Mouse (Mus musculus) layer of hippocampus, postnatal 14 days (tissue): ENCODE measurements around the gene Ddhd1. TPM values are rescaled to one million over a fixed set of nuclear protein-coding genes. Genes with fewer than 3 reads are reported as not detected.

Experiments used
- DNase-seq, 2 experiments: peaks; one replicate each; pipeline ENCODE4 v3.0.0; 2021 to 2022; ENCODE audit warnings: low spot score in 2 of 2, mixed read lengths in 1 of 2
- total RNA-seq, 2 experiments: library from RNA; stranded (reverse); gene quantifications; 2 replicates each; pipeline ENCODE4 v1.2.3; 2021

Gene Ddhd1
- total RNA-seq, 2 experiments from 2014 or later: 70.3 to 72.0 TPM

- no peak for DNase-seq
These were observed 74.4 kb downstream of the Ddhd1 start for GRCm38 (mm10) chr14:45583494-45584027.

GRCm38 (mm10) chr14:45580923-45581827 lies 76.8 kb downstream of the Ddhd1 start:
- DNase-seq: peak; percentile 50 to 73

- DNase-seq: peak in 1 of 2 experiments; percentile 55
These were observed 91.6 kb downstream of the Ddhd1 start for GRCm38 (mm10) chr14:45566066-45566937.

- DNase-seq: peak in 1 of 2 experiments; percentile 52
These were observed 92.5 kb downstream of the Ddhd1 start for GRCm38 (mm10) chr14:45565216-45566065.

- DNase-seq: no peak
These were observed 94.4 kb downstream of the Ddhd1 start for GRCm38 (mm10) chr14:45563577-45563976.

- DNase-seq: peak in 1 of 2 experiments; percentile 41
These were observed 96.3 kb downstream of the Ddhd1 start for GRCm38 (mm10) chr14:45561681-45562080.

GRCm38 (mm10) chr14:45559018-45559417 lies 98.9 kb downstream of the Ddhd1 start:
- DNase-seq: no peak

- no peak for DNase-seq
These were observed 103.6 kb downstream of the Ddhd1 start for GRCm38 (mm10) chr14:45554336-45554735.

- DNase-seq: peak in 1 of 2 experiments; percentile 69
These were observed 104.1 kb downstream of the Ddhd1 start for GRCm38 (mm10) chr14:45553854-45554253.

GRCm38 (mm10) chr14:45552431-45552830 lies 105.5 kb downstream of the Ddhd1 start:
- no peak for DNase-seq

- no peak for DNase-seq
These were observed 106.7 kb downstream of the Ddhd1 start for GRCm38 (mm10) chr14:45551121-45551768.

GRCm38 (mm10) chr14:45550010-45550647 lies 107.8 kb downstream of the Ddhd1 start:
- peak in 1 of 2 experiments; percentile 26 for DNase-seq

- no peak for DNase-seq
These were observed 109.8 kb downstream of the Ddhd1 start for GRCm38 (mm10) chr14:45548118-45548517.

GRCm38 (mm10) chr14:45544905-45545304 lies 113.0 kb downstream of the Ddhd1 start:
- no peak for DNase-seq

- no peak for DNase-seq
These were observed 113.9 kb downstream of the Ddhd1 start for GRCm38 (mm10) chr14:45544026-45544425.

GRCm38 (mm10) chr14:45539659-45540468 lies 118.1 kb downstream of the Ddhd1 start:
- peak; percentile 59 to 72 for DNase-seq
